In the genomic region with DNA sequence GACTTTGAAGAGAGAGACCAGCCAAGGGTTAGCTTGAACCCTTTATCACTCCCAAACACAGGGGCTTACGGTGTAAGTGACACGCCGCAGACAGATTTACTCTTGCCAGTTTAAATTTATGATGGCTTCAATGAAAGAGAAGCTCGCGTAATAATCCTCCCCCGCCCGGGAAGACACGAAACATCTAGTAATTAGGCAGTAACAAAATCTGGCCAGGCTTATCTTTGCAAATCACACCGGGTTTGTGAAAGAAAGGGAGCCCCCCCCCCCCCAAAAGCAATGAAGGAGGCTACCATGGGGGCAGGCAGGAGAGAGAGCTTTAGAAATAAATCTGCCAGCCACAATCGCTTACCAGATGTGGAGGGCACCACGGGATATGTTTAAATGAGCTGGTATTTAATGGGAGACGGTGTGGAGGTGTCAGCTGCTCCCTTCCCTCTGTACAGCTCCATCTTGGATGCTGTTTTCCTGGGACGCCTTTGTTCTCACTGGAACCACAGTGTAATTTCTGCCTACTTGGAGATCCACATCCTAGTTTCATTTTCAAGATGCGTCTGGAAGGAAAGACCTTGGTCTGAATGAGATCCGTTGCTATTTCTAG, we compare ENCODE assay signal across 9 mouse cellular contexts.
A peak's percentile ranks its signal among the peaks of the same experiment; 100 is the strongest.
DNase-seq lines count a peak whose midpoint lies in the region; TF ChIP-seq lines count a peak whose summit lies in the region.
"Had no signal": no experiment of that assay in that cellular context is flagged by ENCODE, and none has a peak within 500 bp of the region (broad histone marks: within the 10 kb centered on the region; RNA-seq: fewer than 3 reads in every experiment).

No protein-coding gene starts in this region.

- peak overlapping the region; percentile 82 for H3K27ac ChIP-seq in gastrocnemius, adult 2 months

- DNase-seq in gastrocnemius, adult 2 months: no peak
- no peak for DNase-seq in gastrocnemius, postnatal 36 days
- DNase-seq in retina, postnatal 1 day: peak; percentile 27
- no peak for DNase-seq in retina, embryonic 14.5 days (ENCODE audit: low spot score)
- DNase-seq in mesoderm, embryonic 11.5 days (ENCODE audit: low read depth, low spot score): peak; percentile 78
- DNase-seq in cerebellum, postnatal 36 days: no peak
- no peak for DNase-seq in thymus, postnatal 36 days
- DNase-seq in c-Kit-positive CD71-positive TER-119-positive erythroid progenitor cells, embryonic 14.5 days (ENCODE audit: low spot score): no peak
- DNase-seq: cerebellum, adult 9-11 months had no signal

- peak overlapping the region; percentile 69 for H3K4me3 ChIP-seq in gastrocnemius, adult 2 months

- TF ChIP-seq CTCF in gastrocnemius, adult 2 months (IDR thresholded peaks at IDR 0.05): no peak

- intact Hi-C loops in gastrocnemius, adult 2 months (cut with DNase I): no loop called here
- intact Hi-C loops in gastrocnemius, postnatal 36 days (cut with DNase I): no loop called here

Comparison
In these comparisons a context has a peak if more than half of its experiments do, and no peak if none do; other contexts are left out.
1. DNase-seq: peak in retina, postnatal 1 day (single experiment) and mesoderm, embryonic 11.5 days (single experiment); none in gastrocnemius, adult 2 months (single experiment), gastrocnemius, postnatal 36 days (0 of 2), retina, embryonic 14.5 days (single experiment), cerebellum, postnatal 36 days (0 of 2), thymus, postnatal 36 days (0 of 2) and c-Kit-positive CD71-positive TER-119-positive erythroid progenitor cells, embryonic 14.5 days (single experiment).